Mouse (Mus musculus): ENCODE results near the gene Dgcr8. TPM values are rescaled to one million over a fixed set of nuclear protein-coding genes. Genes with fewer than 3 reads are reported as not detected.

The Dgcr8 gene
- polyA plus RNA-seq, 1 experiment from 2014 or later: 35.2 TPM

- H3K27ac ChIP-seq: no peak overlapping the region
- 0 out of 2 replicates have a peak overlapping the region, but pooled peaks have one; percentile 82 for H3K4me2 ChIP-seq (replicated peaks)
- no peaks in the 10 kb centered on the region for H3K27me3 ChIP-seq (ENCODE audit: control insufficient read depth, insufficient read depth, low read length)
- peaks cover 48% of the 10 kb centered on the region for H3K36me3 ChIP-seq (replicated peaks; ENCODE audit: control insufficient read depth, insufficient read depth)
- no peak overlapping the region for H3K9ac ChIP-seq
- ATAC-seq (ENCODE audit: low FRiP score) (no peak), DNase-seq (ENCODE audit: low spot score) (no peak)
- 73% methylated on average over 7 of the region's 7 CpGs for WGBS
- no peak overlapping the region for H3K4me3 ChIP-seq (replicated peaks; ENCODE audit: low read length)
- peaks cover 20% of the 10 kb centered on the region for H3K4me1 ChIP-seq (replicated peaks; ENCODE audit: control insufficient read depth, insufficient read depth, low read length)
- no peaks in the 10 kb centered on the region for H3K9me3 ChIP-seq (ENCODE audit: control insufficient read depth, low read length)
Observed at GRCm38 (mm10) chr16:18236676-18237501, 52.2 kb downstream of the Dgcr8 start.

- peak overlapping the region; percentile 88 for H3K4me3 ChIP-seq (replicated peaks; ENCODE audit: low read length)
- H3K9me3 ChIP-seq (ENCODE audit: control insufficient read depth, low read length): no peaks in the 10 kb centered on the region
- peak overlapping the region; percentile 87 for H3K9ac ChIP-seq
- H3K36me3 ChIP-seq (replicated peaks; ENCODE audit: control insufficient read depth, insufficient read depth): peaks cover 34% of the 10 kb centered on the region
- H3K27me3 ChIP-seq (ENCODE audit: control insufficient read depth, insufficient read depth, low read length): no peaks in the 10 kb centered on the region
- WGBS: 5% methylated on average over 19 of the region's 19 CpGs
- peak; percentile 78 for DNase-seq (ENCODE audit: low spot score)
- H3K4me2 ChIP-seq (replicated peaks): peak overlapping the region; percentile 82
- peaks cover 20% of the 10 kb centered on the region for H3K4me1 ChIP-seq (replicated peaks; ENCODE audit: control insufficient read depth, insufficient read depth, low read length)
- peak overlapping the region; percentile 92 for H3K27ac ChIP-seq
- peak; percentile 83 for ATAC-seq (ENCODE audit: low FRiP score)
Observed at GRCm38 (mm10) chr16:18235389-18236065, 53.5 kb downstream of the Dgcr8 start.

- Histone ChIP-seq H3K4me1 (replicated peaks; ENCODE audit: control insufficient read depth, insufficient read depth, low read length) (peaks cover 22% of the 10 kb centered on the region), H3K4me2 (replicated peaks) (peak within 1 kb of the TSS; percentile 82), H3K27me3 (ENCODE audit: control insufficient read depth, insufficient read depth, low read length) (no peaks in the 10 kb centered on the region), H3K36me3 (replicated peaks; ENCODE audit: control insufficient read depth, insufficient read depth) (peaks cover 27% of the 10 kb centered on the region), H3K4me3 (replicated peaks; ENCODE audit: low read length) (peak within 1 kb of the TSS; percentile 88), H3K9me3 (ENCODE audit: control insufficient read depth, low read length) (no peaks in the 10 kb centered on the region), H3K27ac (peak within 1 kb of the TSS; percentile 92), H3K9ac (peak within 1 kb of the TSS; percentile 87)
- DNase-seq (ENCODE audit: low spot score): peak; percentile 80
- peak; percentile 86 for ATAC-seq (ENCODE audit: low FRiP score)
- under 1% methylated on average over 59 of the region's 79 CpGs for WGBS
Observed at GRCm38 (mm10) chr16:18234671-18235388, 54.2 kb downstream of the Dgcr8 start, which contains the start of gene Zdhhc8. Gene Zdhhc8 (minus strand): TSS chr16:18235136.

- no peaks in the 10 kb centered on the region for H3K9me3 ChIP-seq (ENCODE audit: control insufficient read depth, low read length)
- H3K27ac ChIP-seq: peak overlapping the region; percentile 92
- H3K4me2 ChIP-seq (replicated peaks): peak overlapping the region; percentile 82
- no peaks in the 10 kb centered on the region for H3K27me3 ChIP-seq (ENCODE audit: control insufficient read depth, insufficient read depth, low read length)
- peak overlapping the region; percentile 88 for H3K4me3 ChIP-seq (replicated peaks; ENCODE audit: low read length)
- peak overlapping the region; percentile 87 for H3K9ac ChIP-seq
- DNase-seq (ENCODE audit: low spot score) (no peak), ATAC-seq (ENCODE audit: low FRiP score) (0 out of 2 replicates have a peak, but pooled peaks have one; percentile 1)
- H3K36me3 ChIP-seq (replicated peaks; ENCODE audit: control insufficient read depth, insufficient read depth): peaks cover 23% of the 10 kb centered on the region
- 23% methylated on average over 13 of the region's 13 CpGs for WGBS
- peaks cover 23% of the 10 kb centered on the region for H3K4me1 ChIP-seq (replicated peaks; ENCODE audit: control insufficient read depth, insufficient read depth, low read length)
Observed at GRCm38 (mm10) chr16:18233919-18234670, 55.0 kb downstream of the Dgcr8 start.

- peak overlapping the region; percentile 82 for H3K4me2 ChIP-seq (replicated peaks)
- peak overlapping the region; percentile 88; the same call in 1 of the 2 replicates for H3K4me3 ChIP-seq (replicated peaks; ENCODE audit: low read length)
- no peak for DNase-seq (ENCODE audit: low spot score)
- peaks cover 23% of the 10 kb centered on the region for H3K4me1 ChIP-seq (replicated peaks; ENCODE audit: control insufficient read depth, insufficient read depth, low read length)
- 62% methylated on average over 1 of the region's 1 CpGs for WGBS
- ATAC-seq (ENCODE audit: low FRiP score): no peak
- H3K9ac ChIP-seq: 0 out of 2 replicates have a peak overlapping the region, but pooled peaks have one; percentile 87
- peaks cover 20% of the 10 kb centered on the region for H3K36me3 ChIP-seq (replicated peaks; ENCODE audit: control insufficient read depth, insufficient read depth)
- H3K27ac ChIP-seq: no peak overlapping the region
- no peaks in the 10 kb centered on the region for H3K9me3 ChIP-seq (ENCODE audit: control insufficient read depth, low read length)
- H3K27me3 ChIP-seq (ENCODE audit: control insufficient read depth, insufficient read depth, low read length): no peaks in the 10 kb centered on the region
Observed at GRCm38 (mm10) chr16:18233451-18233850, 55.6 kb downstream of the Dgcr8 start.

- Histone ChIP-seq H3K9me3 (ENCODE audit: control insufficient read depth, low read length) (no peaks in the 10 kb centered on the region), H3K27me3 (ENCODE audit: control insufficient read depth, insufficient read depth, low read length) (no peaks in the 10 kb centered on the region), H3K4me1 (replicated peaks; ENCODE audit: control insufficient read depth, insufficient read depth, low read length) (peaks cover 23% of the 10 kb centered on the region), H3K4me2 (replicated peaks) (no peak overlapping the region), H3K4me3 (replicated peaks; ENCODE audit: low read length) (no peak overlapping the region), H3K36me3 (replicated peaks; ENCODE audit: control insufficient read depth, insufficient read depth) (peaks cover 25% of the 10 kb centered on the region), H3K9ac (no peak overlapping the region), H3K27ac (no peak overlapping the region)
- no peak for DNase-seq (ENCODE audit: low spot score)
- WGBS: 94% methylated on average over 4 of the region's 4 CpGs
- ATAC-seq (ENCODE audit: low FRiP score): no peak
Observed at GRCm38 (mm10) chr16:18231451-18231850, 57.6 kb downstream of the Dgcr8 start.

GRCm38 (mm10) chr16:18231047-18231446 is 58.0 kb downstream of the Dgcr8 start:
- ATAC-seq (ENCODE audit: low FRiP score): no peak
- no peaks in the 10 kb centered on the region for H3K27me3 ChIP-seq (ENCODE audit: control insufficient read depth, insufficient read depth, low read length)
- no peak overlapping the region for H3K4me3 ChIP-seq (replicated peaks; ENCODE audit: low read length)
- H3K9ac ChIP-seq: no peak overlapping the region
- no peak for DNase-seq (ENCODE audit: low spot score)
- no peaks in the 10 kb centered on the region for H3K9me3 ChIP-seq (ENCODE audit: control insufficient read depth, low read length)
- H3K27ac ChIP-seq: no peak overlapping the region
- H3K4me1 ChIP-seq (replicated peaks; ENCODE audit: control insufficient read depth, insufficient read depth, low read length): peaks cover 20% of the 10 kb centered on the region
- H3K4me2 ChIP-seq (replicated peaks): no peak overlapping the region
- H3K36me3 ChIP-seq (replicated peaks; ENCODE audit: control insufficient read depth, insufficient read depth): peaks cover 29% of the 10 kb centered on the region
- 88% methylated on average over 3 of the region's 3 CpGs for WGBS

- H3K4me3 ChIP-seq (replicated peaks; ENCODE audit: low read length): no peak overlapping the region
Observed at GRCm38 (mm10) chr16:18230617-18231016, 58.4 kb downstream of the Dgcr8 start.

More at GRCm38 (mm10) chr16:18230617-18231016, 58.4 kb downstream of the Dgcr8 start:
- no peak overlapping the region for H3K9ac ChIP-seq
- H3K4me2 ChIP-seq (replicated peaks): no peak overlapping the region
- no peaks in the 10 kb centered on the region for H3K27me3 ChIP-seq (ENCODE audit: control insufficient read depth, insufficient read depth, low read length)
- H3K27ac ChIP-seq: no peak overlapping the region
- WGBS: 94% methylated on average over 6 of the region's 6 CpGs
- no peak for ATAC-seq (ENCODE audit: low FRiP score)
- DNase-seq (ENCODE audit: low spot score): no peak
- peaks cover 33% of the 10 kb centered on the region for H3K36me3 ChIP-seq (replicated peaks; ENCODE audit: control insufficient read depth, insufficient read depth)
- H3K4me1 ChIP-seq (replicated peaks; ENCODE audit: control insufficient read depth, insufficient read depth, low read length): peaks cover 16% of the 10 kb centered on the region
- no peaks in the 10 kb centered on the region for H3K9me3 ChIP-seq (ENCODE audit: control insufficient read depth, low read length)

Data from hindbrain, embryonic 14.5 days (tissue).